Mouse (Mus musculus): ENCODE measurements around the gene Ptprcap. TPM values are rescaled to one million over a fixed set of nuclear protein-coding genes. Genes with fewer than 3 reads are reported as not detected.

The Ptprcap gene
- polyA plus RNA-seq, 1 experiment from 2014 or later: 0.51 TPM

DNA sequence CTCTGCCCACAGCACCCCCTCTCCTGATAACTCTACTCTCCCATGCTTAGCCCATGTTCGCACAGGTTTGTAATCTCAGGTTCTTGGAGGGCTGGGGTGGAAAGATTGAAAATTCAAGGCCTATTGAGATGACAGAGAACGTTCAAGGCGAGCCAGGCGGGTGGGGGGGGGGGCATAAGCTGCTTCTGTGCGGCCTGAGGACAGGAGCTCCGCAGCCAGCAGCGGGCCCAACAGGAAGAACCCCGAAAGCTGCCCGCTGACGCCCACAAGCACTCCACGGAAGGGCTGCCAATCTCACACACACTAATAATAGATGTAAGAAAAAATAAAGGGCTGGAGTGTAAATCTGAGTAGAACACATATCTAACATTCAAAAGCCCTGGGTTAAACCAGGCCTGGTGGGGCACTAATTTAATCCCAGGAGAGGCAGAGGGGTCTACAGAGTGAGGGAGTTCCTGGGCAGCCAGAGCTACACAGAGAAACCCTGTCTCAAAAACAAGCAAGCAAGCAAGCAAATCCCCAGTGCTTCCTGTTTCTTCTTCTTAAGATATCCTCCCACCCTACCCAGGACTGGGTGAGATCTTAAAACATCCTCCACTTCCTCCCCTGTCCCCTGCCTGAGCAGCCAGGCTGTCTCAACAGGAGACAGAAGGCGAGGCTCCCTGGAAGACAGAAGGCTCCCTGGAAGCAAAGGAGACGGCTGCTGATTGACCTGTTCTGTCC lies 50.4 kb downstream of the Ptprcap start:
- no peak overlapping the region for H3K9ac ChIP-seq (replicated peaks; ENCODE audit: low read depth, low read length)
- H3K4me3 ChIP-seq (ENCODE audit: low read depth, low read length): no peak overlapping the region
- peaks cover 15% of the 10 kb centered on the region for H3K4me1 ChIP-seq (ENCODE audit: control insufficient read depth, insufficient read depth, low read length)
- no peaks in the 10 kb centered on the region for H3K27me3 ChIP-seq (ENCODE audit: control insufficient read depth, insufficient read depth, low read length)
- WGBS: 74% methylated on average over 13 of the region's 13 CpGs
- no peak overlapping the region for H3K4me2 ChIP-seq (ENCODE audit: low read depth, low read length)
- no peaks in the 10 kb centered on the region for H3K9me3 ChIP-seq (ENCODE audit: control insufficient read depth, low read length)
- H3K36me3 ChIP-seq (ENCODE audit: control insufficient read depth, insufficient read depth, low read length): no peaks in the 10 kb centered on the region
- no peak overlapping the region for H3K27ac ChIP-seq (ENCODE audit: low read depth, low read length)
- no peak for ATAC-seq (ENCODE audit: low read depth)

GRCm38 (mm10) chr19:4204889-4205288 lies 51.5 kb downstream of the Ptprcap start:
- 70% methylated on average over 3 of the region's 4 CpGs for WGBS
- Histone ChIP-seq H3K9me3 (ENCODE audit: control insufficient read depth, low read length) (no peaks in the 10 kb centered on the region), H3K9ac (replicated peaks; ENCODE audit: low read depth, low read length) (no peak overlapping the region), H3K4me1 (ENCODE audit: control insufficient read depth, insufficient read depth, low read length) (peaks cover 15% of the 10 kb centered on the region), H3K4me3 (ENCODE audit: low read depth, low read length) (no peak overlapping the region), H3K4me2 (ENCODE audit: low read depth, low read length) (no peak overlapping the region), H3K27me3 (ENCODE audit: control insufficient read depth, insufficient read depth, low read length) (no peaks in the 10 kb centered on the region), H3K27ac (ENCODE audit: low read depth, low read length) (no peak overlapping the region), H3K36me3 (ENCODE audit: control insufficient read depth, insufficient read depth, low read length) (no peaks in the 10 kb centered on the region)
- no peak for ATAC-seq (ENCODE audit: low read depth)

Other genes with a start within 250 kb of the Ptprcap start
- gene Tcirg1, start 246.5 kb upstream of the Ptprcap start, polyA plus RNA-seq (2014; fragmentation: Nextera tagmentation; extraction: Ambion mirVana): 8.6 and 16.7 TPM in 2 replicates
- 316 and 358 TPM in 2 replicates for gene Ndufs8, start 240.8 kb upstream of the Ptprcap start, polyA plus RNA-seq (2014; fragmentation: Nextera tagmentation; extraction: Ambion mirVana)
- gene Aldh3b1, start 223.8 kb upstream of the Ptprcap start, polyA plus RNA-seq (2014; fragmentation: Nextera tagmentation; extraction: Ambion mirVana): 2.1 and 3.1 TPM in 2 replicates
- 4.6 and 8.9 TPM in 2 replicates for gene Unc93b1, start 218.4 kb upstream of the Ptprcap start, polyA plus RNA-seq (2014; fragmentation: Nextera tagmentation; extraction: Ambion mirVana)
- not detected in 2 replicates for gene Aldh3b3, start 195.0 kb upstream of the Ptprcap start, polyA plus RNA-seq (2014; fragmentation: Nextera tagmentation; extraction: Ambion mirVana)
- 0.15 and 0.40 TPM in 2 replicates for gene Aldh3b2, start 181.3 kb upstream of the Ptprcap start, polyA plus RNA-seq (2014; fragmentation: Nextera tagmentation; extraction: Ambion mirVana)
- gene Acy3, start 167.0 kb upstream of the Ptprcap start, polyA plus RNA-seq (2014; fragmentation: Nextera tagmentation; extraction: Ambion mirVana): 1.6 and 3.0 TPM in 2 replicates
- gene Tbx10, start 160.9 kb upstream of the Ptprcap start, polyA plus RNA-seq (2014; fragmentation: Nextera tagmentation; extraction: Ambion mirVana): not detected in 2 replicates
- 29.4 and 33.7 TPM in 2 replicates for gene Nudt8, start 153.0 kb upstream of the Ptprcap start, polyA plus RNA-seq (2014; fragmentation: Nextera tagmentation; extraction: Ambion mirVana)
- gene Gm49405, start 153.0 kb upstream of the Ptprcap start, polyA plus RNA-seq (2014; fragmentation: Nextera tagmentation; extraction: Ambion mirVana): 3.8 and 4.9 TPM in 2 replicates
- 6.2 and 6.5 TPM in 2 replicates for gene Doc2g, start 150.3 kb upstream of the Ptprcap start, polyA plus RNA-seq (2014; fragmentation: Nextera tagmentation; extraction: Ambion mirVana)
- gene Ndufv1, start 140.8 kb upstream of the Ptprcap start, polyA plus RNA-seq (2014; fragmentation: Nextera tagmentation; extraction: Ambion mirVana): 241 and 262 TPM in 2 replicates
- 437 and 484 TPM in 2 replicates for gene Gstp1, start 115.6 kb upstream of the Ptprcap start, polyA plus RNA-seq (2014; fragmentation: Nextera tagmentation; extraction: Ambion mirVana)
- gene Gstp2, start 107.6 kb upstream of the Ptprcap start, polyA plus RNA-seq (2014; fragmentation: Nextera tagmentation; extraction: Ambion mirVana): 2.4 TPM in 1 of 2 replicates, not detected in the other
- not detected in 2 replicates for gene Gstp3, start 94.0 kb upstream of the Ptprcap start, polyA plus RNA-seq (2014; fragmentation: Nextera tagmentation; extraction: Ambion mirVana)
- not detected in 2 replicates for gene Cabp2, start 72.0 kb upstream of the Ptprcap start, polyA plus RNA-seq (2014; fragmentation: Nextera tagmentation; extraction: Ambion mirVana)
- gene Cdk2ap2, start 56.4 kb upstream of the Ptprcap start, polyA plus RNA-seq (2014; fragmentation: Nextera tagmentation; extraction: Ambion mirVana): 78.3 and 81.1 TPM in 2 replicates
- 65.1 and 76.5 TPM in 2 replicates for gene Pitpnm1, start 53.6 kb upstream of the Ptprcap start, polyA plus RNA-seq (2014; fragmentation: Nextera tagmentation; extraction: Ambion mirVana)
- gene Aip, start 27.7 kb upstream of the Ptprcap start, polyA plus RNA-seq (2014; fragmentation: Nextera tagmentation; extraction: Ambion mirVana): 98.8 and 110 TPM in 2 replicates
- not detected in 2 replicates for gene Gpr152, start 13.8 kb upstream of the Ptprcap start, polyA plus RNA-seq (2014; fragmentation: Nextera tagmentation; extraction: Ambion mirVana)
- 0.13 and 0.31 TPM in 2 replicates for gene Cabp4, start 9.6 kb upstream of the Ptprcap start, polyA plus RNA-seq (2014; fragmentation: Nextera tagmentation; extraction: Ambion mirVana)
- gene Coro1b, start 5.0 kb upstream of the Ptprcap start, polyA plus RNA-seq (2014; fragmentation: Nextera tagmentation; extraction: Ambion mirVana): 86.9 and 105 TPM in 2 replicates
- 40.9 and 45.1 TPM in 2 replicates for gene Rps6kb2, start 9.8 kb downstream of the Ptprcap start, polyA plus RNA-seq (2014; fragmentation: Nextera tagmentation; extraction: Ambion mirVana)
- 3.0 and 6.1 TPM in 2 replicates for gene Carns1, start 21.9 kb downstream of the Ptprcap start, polyA plus RNA-seq (2014; fragmentation: Nextera tagmentation; extraction: Ambion mirVana)
- 0.79 and 1.1 TPM in 2 replicates for gene Tbc1d10c, start 37.7 kb downstream of the Ptprcap start, polyA plus RNA-seq (2014; fragmentation: Nextera tagmentation; extraction: Ambion mirVana)
- 574 and 606 TPM in 2 replicates for gene Ppp1ca, start 38.5 kb downstream of the Ptprcap start, polyA plus RNA-seq (2014; fragmentation: Nextera tagmentation; extraction: Ambion mirVana)
- gene Rad9a, start 48.1 kb downstream of the Ptprcap start, polyA plus RNA-seq (2014; fragmentation: Nextera tagmentation; extraction: Ambion mirVana): 23.0 and 23.7 TPM in 2 replicates
- gene Clcf1, start 60.6 kb downstream of the Ptprcap start, polyA plus RNA-seq (2014; fragmentation: Nextera tagmentation; extraction: Ambion mirVana): 0.78 and 1.5 TPM in 2 replicates
- gene AC109138.7, start 60.8 kb downstream of the Ptprcap start, polyA plus RNA-seq (2014; fragmentation: Nextera tagmentation; extraction: Ambion mirVana): not detected in 2 replicates
- gene Pold4, start 78.3 kb downstream of the Ptprcap start, polyA plus RNA-seq (2014; fragmentation: Nextera tagmentation; extraction: Ambion mirVana): 21.1 and 22.6 TPM in 2 replicates
- 12.2 and 14.0 TPM in 2 replicates for gene Ssh3, start 115.6 kb downstream of the Ptprcap start, polyA plus RNA-seq (2014; fragmentation: Nextera tagmentation; extraction: Ambion mirVana)
- gene Ankrd13d, start 129.5 kb downstream of the Ptprcap start, polyA plus RNA-seq (2014; fragmentation: Nextera tagmentation; extraction: Ambion mirVana): 50.7 and 62.9 TPM in 2 replicates
- gene Grk2, start 152.6 kb downstream of the Ptprcap start, polyA plus RNA-seq (2014; fragmentation: Nextera tagmentation; extraction: Ambion mirVana): 33.0 and 34.3 TPM in 2 replicates
- gene Kdm2a, start 244.7 kb downstream of the Ptprcap start, polyA plus RNA-seq (2014; fragmentation: Nextera tagmentation; extraction: Ambion mirVana): 39.1 and 46.3 TPM in 2 replicates